Mouse (Mus musculus): ENCODE results near the gene Lipe.

Lipe gene

GRCm38 (mm10) chr7:25365937-25366625, 32.4 kb downstream of the Lipe start:
- in situ Hi-C loops (cut with MseI, MboI) = no loop called here

- in situ Hi-C loops (cut with MseI, MboI) = no loop called here
Observed at GRCm38 (mm10) chr7:25363632-25364031, 34.9 kb downstream of the Lipe start.

GRCm38 (mm10) chr7:25363151-25363550, 35.4 kb downstream of the Lipe start:
- in situ Hi-C loops (cut with MseI, MboI) = no loop called here

GRCm38 (mm10) chr7:25358721-25359206, 39.7 kb downstream of the Lipe start:
- in situ Hi-C loops (cut with MseI, MboI) = no loop called here

- in situ Hi-C loops (cut with MseI, MboI) = no loop called here
Observed at GRCm38 (mm10) chr7:25348861-25349260, 49.6 kb downstream of the Lipe start.

GRCm38 (mm10) chr7:25341000-25341784, 57.3 kb downstream of the Lipe start:
- in situ Hi-C loops (cut with MseI, MboI) = no loop called here

- in situ Hi-C loops (cut with MseI, MboI) = no loop called here
Observed at GRCm38 (mm10) chr7:25339329-25339728, 59.2 kb downstream of the Lipe start.

GRCm38 (mm10) chr7:25334472-25334871, 64.0 kb downstream of the Lipe start:
- in situ Hi-C loops (cut with MseI, MboI) = no loop called here

GRCm38 (mm10) chr7:25333596-25334307, 64.8 kb downstream of the Lipe start:
- in situ Hi-C loops (cut with MseI, MboI) = no loop called here

Measured in mouse trophoblast stem cell (cell line).